Mouse (Mus musculus) heart, embryonic 13.5 days (tissue): ENCODE results near the gene Gm973. TPM values are rescaled to one million over a fixed set of nuclear protein-coding genes. Genes with fewer than 3 reads are reported as not detected.

ENCODE experiments used
- ATAC-seq: fragments of 200-750 bp; cut with Nextera tagmentation; 2 replicates; pipeline ENCODE4 v1.8.0; 2017; ENCODE audit warnings: moderate TSS enrichment; ENCODE audit not compliant: insufficient number of reproducible peaks, low FRiP score, low TSS enrichment; ENCODE audit errors: extremely low read depth
- H3K27ac ChIP-seq: fragments of 300-500 bp; sonication (generic); replicated peaks from 2 replicates; pipeline ENCODE4 v1.5.1; 2015; ENCODE audit warnings: moderate library complexity, mild to moderate bottlenecking, inconsistent platforms
- H3K27me3 ChIP-seq: fragments of 300-500 bp; sonication (generic); replicated peaks from 2 replicates; pipeline ENCODE4 v1.6.1; 2015; ENCODE audit warnings: mild to moderate bottlenecking, inconsistent platforms
- H3K36me3 ChIP-seq: fragments of 300-500 bp; sonication (generic); 2 replicates; pipeline ENCODE4 v1.6.1; 2015; ENCODE audit warnings: mild to moderate bottlenecking, inconsistent platforms
- H3K4me1 ChIP-seq: fragments of 300-500 bp; sonication (generic); 2 replicates; pipeline ENCODE4 v1.6.1; 2015; ENCODE audit warnings: inconsistent platforms
- H3K4me2 ChIP-seq: fragments of 300-500 bp; sonication (generic); 2 replicates; pipeline ENCODE4 v1.6.1; 2015; ENCODE audit warnings: inconsistent platforms, mild to moderate bottlenecking, moderate library complexity
- H3K4me3 ChIP-seq: fragments of 300-500 bp; sonication (generic); 2 replicates; pipeline ENCODE4 v1.5.1; 2015; ENCODE audit warnings: moderate library complexity, mild to moderate bottlenecking, inconsistent platforms
- H3K9ac ChIP-seq: fragments of 300-500 bp; sonication (generic); 2 replicates; pipeline ENCODE4 v1.6.1; 2015; ENCODE audit warnings: inconsistent platforms, mild to moderate bottlenecking, moderate library complexity
- H3K9me3 ChIP-seq: fragments of 300-500 bp; sonication (generic); 2 replicates; pipeline ENCODE4 v1.6.1; 2016; ENCODE audit warnings: inconsistent platforms
- WGBS: fragments of 180-500 bp; shearing (Covaris S2); methylation state at CpG from one replicate; pipeline ENCODE4 v1.1.7; 2015; ENCODE audit warnings: mixed read lengths; 5-methylcytosine and 5-hydroxymethylcytosine counted together
- polyA plus RNA-seq: library from polyadenylated mRNA; unstranded; fragments of >200 nt; fragmentation: Nextera tagmentation; extraction: Ambion mirVana; gene quantifications from 2 replicates; pipeline ENCODE4 v1.2.1, GENCODE M21; 2015

Gene Gm973
- polyA plus RNA-seq, 1 experiment from 2014 or later: 0.48 TPM

DNA sequence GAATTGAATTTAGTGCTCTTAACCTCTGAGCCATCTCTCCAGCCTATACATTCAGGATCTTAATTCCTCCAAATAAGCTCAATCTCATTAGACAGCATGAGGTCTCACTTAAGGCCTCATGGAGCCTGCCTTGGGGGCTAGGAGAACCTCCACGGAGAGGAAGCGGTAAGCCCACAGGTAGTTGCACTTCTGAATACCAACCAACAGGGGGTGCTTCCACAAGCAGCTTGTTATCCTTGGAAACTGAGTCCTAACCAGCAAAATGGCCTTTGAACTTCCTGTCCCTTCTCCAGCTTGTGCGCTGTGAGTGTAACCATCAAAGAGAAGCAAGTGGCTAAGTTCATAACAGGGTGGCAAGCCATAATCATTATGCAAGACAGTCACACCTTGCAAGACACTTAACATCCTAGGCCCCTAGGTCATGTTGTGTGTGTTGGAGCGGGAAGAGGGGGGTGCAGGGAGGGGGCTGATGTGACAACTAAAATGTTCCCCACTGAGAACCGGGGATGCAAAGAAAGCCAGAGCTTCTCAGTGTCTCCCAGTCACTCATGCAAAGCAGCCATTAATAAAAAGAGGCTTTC is 7.4 kb downstream of the Gm973 start:
- 71% methylated on average over 5 of the region's 5 CpGs for WGBS
- Histone ChIP-seq H3K27ac (no peak overlapping the region), H3K4me3 (no peak overlapping the region), H3K9ac (no peak overlapping the region), H3K36me3 (no peaks in the 10 kb centered on the region), H3K4me2 (no peak overlapping the region), H3K9me3 (no peaks in the 10 kb centered on the region), H3K4me1 (peaks cover 11% of the 10 kb centered on the region), H3K27me3 (no peaks in the 10 kb centered on the region)
- no peak for ATAC-seq

DNA sequence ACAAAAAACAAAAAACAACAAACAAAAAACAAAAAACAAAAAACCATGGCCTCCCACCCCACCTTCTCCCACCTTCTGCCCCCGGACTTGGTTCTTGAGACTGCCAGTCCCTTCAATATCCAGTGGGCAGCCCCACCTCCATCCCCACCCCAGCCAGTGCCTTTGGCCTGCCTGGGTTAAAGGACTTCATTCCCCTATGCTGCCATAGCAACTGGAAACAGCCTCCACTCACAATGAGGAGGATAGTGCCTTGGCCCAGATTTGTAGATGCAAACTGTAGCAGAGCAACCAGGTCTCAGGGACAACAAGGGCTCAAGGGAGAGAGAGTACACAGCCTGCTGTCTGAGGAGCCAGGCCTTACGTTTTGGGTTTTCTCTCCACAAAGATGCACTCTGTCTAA is 8.0 kb downstream of the Gm973 start:
- Histone ChIP-seq H3K27me3 (no peaks in the 10 kb centered on the region), H3K9me3 (no peaks in the 10 kb centered on the region), H3K4me2 (no peak overlapping the region), H3K27ac (no peak overlapping the region), H3K4me1 (peaks cover 11% of the 10 kb centered on the region), H3K9ac (no peak overlapping the region), H3K4me3 (no peak overlapping the region), H3K36me3 (no peaks in the 10 kb centered on the region)
- ATAC-seq: no peak
- 65% methylated on average over 2 of the region's 2 CpGs for WGBS

DNA sequence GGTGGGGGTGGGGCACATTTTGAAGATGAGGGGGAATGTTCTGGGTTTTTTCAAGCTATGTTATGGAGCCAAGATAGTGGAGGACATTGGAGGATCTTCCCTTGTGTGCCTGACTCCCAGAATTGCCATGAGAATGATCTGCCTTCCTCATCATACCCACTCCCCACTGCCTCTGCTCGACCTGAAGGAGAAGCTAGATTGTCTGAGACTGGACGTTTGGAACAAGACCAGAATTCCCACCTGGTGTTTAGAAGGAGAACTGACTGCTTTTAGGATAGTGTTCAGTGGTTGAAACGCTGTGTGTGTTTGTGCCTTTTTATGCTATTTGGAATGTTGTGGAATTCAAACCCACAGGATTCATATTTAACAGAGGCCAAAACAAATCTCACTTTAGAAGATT is 8.7 kb downstream of the Gm973 start:
- no peak for ATAC-seq
- Histone ChIP-seq H3K4me3 (no peak overlapping the region), H3K36me3 (no peaks in the 10 kb centered on the region), H3K4me2 (no peak overlapping the region), H3K4me1 (peaks cover 11% of the 10 kb centered on the region), H3K27me3 (no peaks in the 10 kb centered on the region), H3K9me3 (no peaks in the 10 kb centered on the region), H3K9ac (no peak overlapping the region), H3K27ac (no peak overlapping the region)
- 62% methylated on average over 3 of the region's 3 CpGs for WGBS

DNA sequence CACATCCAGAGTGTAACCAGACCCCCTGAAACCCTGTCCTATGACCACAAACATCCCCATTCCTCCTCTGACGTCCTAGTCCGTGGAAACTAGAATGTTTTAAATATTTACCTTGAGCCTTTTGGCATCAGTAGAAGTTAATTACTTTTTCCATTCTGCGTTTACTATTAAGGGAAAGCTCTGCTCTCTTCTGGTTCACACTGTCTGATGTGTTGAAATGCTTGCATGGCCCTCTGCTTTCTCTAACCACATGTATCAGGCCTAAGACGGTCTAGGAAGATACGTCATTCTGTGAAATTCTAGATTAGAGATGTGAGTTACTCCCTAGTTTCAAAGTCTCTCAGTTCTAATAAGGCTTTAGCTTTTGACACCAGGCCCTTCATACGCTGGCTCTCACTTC is 11.2 kb downstream of the Gm973 start:
- Histone ChIP-seq H3K4me2 (no peak overlapping the region), H3K27ac (no peak overlapping the region), H3K9me3 (no peaks in the 10 kb centered on the region), H3K36me3 (no peaks in the 10 kb centered on the region), H3K4me1 (no peaks in the 10 kb centered on the region), H3K9ac (no peak overlapping the region), H3K27me3 (no peaks in the 10 kb centered on the region), H3K4me3 (no peak overlapping the region)
- ATAC-seq: no peak
- 64% methylated on average over 6 of the region's 6 CpGs for WGBS

DNA sequence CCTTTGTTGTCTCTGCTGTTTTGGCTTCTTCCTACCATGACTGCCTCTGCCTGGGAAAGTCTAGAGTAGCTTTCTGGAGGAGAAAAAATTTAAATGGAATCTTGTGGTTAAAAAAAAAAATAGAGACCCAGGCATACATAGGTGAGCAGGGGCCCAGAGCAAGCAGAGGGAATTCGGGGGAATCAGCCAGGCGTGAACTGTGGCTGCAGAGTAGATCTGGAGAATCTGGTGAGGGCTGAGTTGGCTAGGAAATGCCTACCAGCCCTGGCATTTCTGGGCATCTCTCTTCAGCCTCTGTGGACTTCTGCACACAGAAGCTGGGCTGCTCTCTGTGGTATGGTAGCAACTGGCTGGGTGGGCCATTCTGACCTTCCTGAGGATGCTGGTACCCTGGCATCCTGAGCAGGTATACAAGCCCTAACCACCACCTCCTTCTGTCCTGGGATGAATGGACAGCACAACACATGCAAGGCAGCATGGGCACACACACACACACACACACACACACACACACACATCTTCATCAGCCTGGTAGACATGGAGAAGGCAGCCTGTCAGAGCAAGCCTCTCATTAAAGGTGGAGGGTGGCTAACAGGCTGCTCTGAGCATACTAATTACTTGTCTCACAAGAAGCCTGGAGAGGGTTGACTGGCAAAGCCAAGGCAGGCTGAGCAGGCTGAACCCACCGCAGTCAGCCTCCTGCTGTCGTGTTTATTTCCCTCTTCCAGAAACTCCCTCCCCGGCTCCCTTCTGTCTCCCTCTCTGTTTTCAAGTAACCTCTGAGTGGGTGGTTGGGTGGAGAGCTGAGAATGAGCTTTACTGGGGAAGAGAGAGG is 19.1 kb downstream of the Gm973 start:
- H3K27ac ChIP-seq: no peak overlapping the region
- no peak overlapping the region for H3K4me2 ChIP-seq
- no peak overlapping the region for H3K9ac ChIP-seq
- H3K4me3 ChIP-seq: no peak overlapping the region
- no peaks in the 10 kb centered on the region for H3K4me1 ChIP-seq
- H3K27me3 ChIP-seq: no peaks in the 10 kb centered on the region
- 30% methylated on average over 5 of the region's 5 CpGs for WGBS
- no peaks in the 10 kb centered on the region for H3K36me3 ChIP-seq
- ATAC-seq: no peak
- no peaks in the 10 kb centered on the region for H3K9me3 ChIP-seq

DNA sequence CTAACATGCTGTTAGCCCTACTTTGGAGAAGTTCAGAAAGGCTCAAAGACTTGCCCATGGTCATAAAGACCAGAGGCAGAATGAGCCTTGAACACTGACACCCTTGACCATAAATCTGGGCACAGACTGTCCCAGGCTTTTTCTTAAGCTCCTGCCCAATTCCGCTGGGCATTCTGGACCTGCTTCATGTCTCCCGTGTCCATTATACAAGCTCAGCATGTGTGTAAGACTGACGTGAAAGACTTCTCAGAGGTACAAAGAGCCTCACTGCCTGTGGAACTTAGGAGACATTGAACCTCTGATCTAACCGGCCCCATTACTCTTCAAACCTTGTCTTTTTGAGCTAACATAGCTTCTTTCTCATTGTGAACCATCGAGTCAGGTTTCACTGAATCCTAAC is 22.3 kb downstream of the Gm973 start:
- Histone ChIP-seq H3K9me3 (no peaks in the 10 kb centered on the region), H3K27ac (no peak overlapping the region), H3K4me3 (no peak overlapping the region), H3K4me1 (no peaks in the 10 kb centered on the region), H3K4me2 (no peak overlapping the region), H3K36me3 (no peaks in the 10 kb centered on the region), H3K9ac (no peak overlapping the region), H3K27me3 (no peaks in the 10 kb centered on the region)
- no peak for ATAC-seq
- WGBS: 79% methylated on average over 5 of the region's 5 CpGs

DNA sequence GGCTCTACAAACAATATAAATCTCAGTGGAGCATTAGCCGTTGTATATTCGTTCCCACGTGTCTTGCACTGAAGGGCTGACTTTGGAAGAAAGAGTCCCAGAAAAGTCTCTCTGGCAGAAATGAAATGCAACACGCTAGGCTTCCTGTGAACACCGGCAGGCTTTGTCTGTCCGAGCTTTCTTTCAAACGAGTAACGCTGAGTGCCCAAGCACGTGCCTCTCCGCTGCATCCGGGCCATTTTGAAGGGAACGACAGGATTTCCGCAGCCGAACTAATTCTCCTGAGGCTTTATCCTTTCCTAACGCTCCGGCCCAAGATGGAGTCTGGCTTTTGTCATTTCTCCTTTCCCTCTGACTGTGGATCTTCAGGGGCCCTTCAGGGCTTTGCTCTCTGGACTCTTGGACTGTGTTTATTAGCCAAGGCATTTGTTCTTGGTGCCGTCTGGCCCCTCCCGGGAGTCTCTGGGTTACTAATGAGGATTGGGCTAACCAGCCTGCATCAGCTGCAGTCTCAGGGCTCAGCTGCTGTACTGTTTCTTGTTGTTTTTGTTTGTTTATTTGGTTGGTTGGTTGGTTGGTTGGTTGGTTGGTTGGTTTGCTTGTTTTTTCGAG is 24.6 kb downstream of the Gm973 start:
- no peak overlapping the region for H3K27ac ChIP-seq
- ATAC-seq: no peak
- no peaks in the 10 kb centered on the region for H3K4me1 ChIP-seq
- no peaks in the 10 kb centered on the region for H3K9me3 ChIP-seq
- peaks cover under 1% of the 10 kb centered on the region; the same call in 1 of the 2 replicates for H3K27me3 ChIP-seq
- H3K4me2 ChIP-seq: no peak overlapping the region
- no peaks in the 10 kb centered on the region for H3K36me3 ChIP-seq
- no peak overlapping the region for H3K9ac ChIP-seq
- WGBS: 79% methylated on average over 19 of the region's 19 CpGs
- H3K4me3 ChIP-seq: no peak overlapping the region

DNA sequence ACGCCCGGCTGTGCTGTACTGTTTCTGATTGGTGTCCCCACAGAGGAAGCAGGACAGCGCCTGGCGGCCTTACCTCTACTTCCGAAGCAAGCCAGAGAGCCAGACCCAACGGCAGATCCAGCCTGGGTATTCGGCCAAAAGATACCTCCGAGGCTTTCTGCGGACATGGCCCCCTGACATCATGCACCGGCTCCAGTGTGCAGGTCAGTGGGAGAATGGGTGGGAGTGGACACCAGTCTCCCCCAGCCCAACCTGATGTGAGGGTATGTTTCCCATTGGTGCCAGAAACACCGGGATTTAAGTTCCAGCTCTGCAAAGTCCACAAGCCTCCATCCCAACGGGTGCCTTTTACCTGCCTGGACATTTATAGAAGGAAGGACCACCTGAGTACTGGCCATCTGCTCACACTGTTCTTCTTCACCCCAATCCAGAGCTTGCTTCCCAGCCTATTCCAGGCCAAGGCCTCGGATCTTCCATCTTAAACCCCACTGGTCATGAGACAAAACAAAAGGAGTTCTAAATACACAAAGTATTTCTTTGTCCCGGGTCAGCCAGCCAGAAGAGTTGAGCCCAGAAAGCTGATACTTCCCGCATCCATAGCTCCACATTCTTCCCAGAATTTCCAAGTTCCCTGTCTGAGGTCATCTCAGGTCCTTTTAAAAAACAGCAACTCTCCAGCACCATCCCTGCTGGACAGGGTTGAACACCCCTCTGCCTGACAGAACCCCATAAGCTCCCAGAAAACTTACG is 25.4 kb downstream of the Gm973 start:
- H3K4me2 ChIP-seq: no peak overlapping the region
- no peak overlapping the region for H3K27ac ChIP-seq
- 84% methylated on average over 16 of the region's 16 CpGs for WGBS
- H3K27me3 ChIP-seq: peaks cover 9% of the 10 kb centered on the region; the same call in 1 of the 2 replicates
- no peak overlapping the region for H3K4me3 ChIP-seq
- H3K4me1 ChIP-seq: no peaks in the 10 kb centered on the region
- no peaks in the 10 kb centered on the region for H3K9me3 ChIP-seq
- no peak overlapping the region for H3K9ac ChIP-seq
- ATAC-seq: no peak
- H3K36me3 ChIP-seq: no peaks in the 10 kb centered on the region

DNA sequence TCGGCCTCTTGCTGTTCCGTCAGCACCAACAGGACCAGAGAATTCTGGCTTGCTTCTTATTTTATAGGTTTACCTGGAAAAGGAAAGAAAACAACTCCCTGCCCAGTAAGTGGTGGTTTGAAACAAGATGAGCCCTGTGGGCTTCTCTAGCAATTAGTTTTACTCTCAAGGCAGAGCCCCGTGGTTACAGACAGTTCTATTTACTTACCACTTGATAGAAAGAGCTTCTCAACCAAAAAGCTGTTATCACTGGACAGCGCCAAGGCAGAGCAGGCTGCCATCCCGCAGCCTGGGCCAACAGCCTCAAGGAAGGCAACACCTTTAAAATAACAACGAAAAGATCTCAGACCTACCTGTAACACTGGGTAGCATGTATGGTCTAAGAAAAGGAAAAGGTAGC is 26.2 kb downstream of the Gm973 start:
- WGBS: 41% methylated on average over 6 of the region's 6 CpGs
- H3K4me1 ChIP-seq: no peaks in the 10 kb centered on the region
- H3K9ac ChIP-seq: no peak overlapping the region
- no peaks in the 10 kb centered on the region for H3K36me3 ChIP-seq
- H3K27ac ChIP-seq: no peak overlapping the region
- no peak overlapping the region for H3K4me3 ChIP-seq
- H3K27me3 ChIP-seq: peaks cover 10% of the 10 kb centered on the region; the same call in 1 of the 2 replicates
- no peak for ATAC-seq
- no peak overlapping the region for H3K4me2 ChIP-seq
- no peaks in the 10 kb centered on the region for H3K9me3 ChIP-seq

DNA sequence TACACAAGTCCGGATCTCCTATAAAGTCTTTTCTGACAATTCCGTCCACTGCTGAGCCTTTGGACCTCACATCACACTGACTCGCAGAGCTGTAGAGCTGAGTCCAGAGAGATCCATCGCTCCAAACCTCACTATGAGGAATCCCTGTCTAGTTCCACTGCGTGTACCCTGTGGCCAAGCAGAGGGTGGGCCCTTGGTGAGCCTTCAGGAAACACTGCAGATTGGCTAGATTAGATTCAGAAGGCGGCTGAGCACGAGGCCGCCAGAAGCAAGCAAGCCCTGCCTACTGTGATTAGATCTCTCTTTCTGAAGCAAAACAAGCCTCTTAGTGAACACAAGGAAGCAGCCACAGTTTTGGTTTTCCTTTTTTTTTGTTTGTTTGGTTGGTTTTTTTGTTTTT is 27.8 kb downstream of the Gm973 start:
- 0 out of 2 replicates have a peak, but pooled peaks cover under 1% of the 10 kb centered on the region for H3K4me1 ChIP-seq
- H3K27ac ChIP-seq: no peak overlapping the region
- no peak overlapping the region for H3K9ac ChIP-seq
- H3K27me3 ChIP-seq: peaks cover 10% of the 10 kb centered on the region; the same call in 1 of the 2 replicates
- 55% methylated on average over 8 of the region's 8 CpGs for WGBS
- H3K36me3 ChIP-seq: no peaks in the 10 kb centered on the region
- ATAC-seq: no peak
- no peaks in the 10 kb centered on the region for H3K9me3 ChIP-seq
- no peak overlapping the region for H3K4me3 ChIP-seq
- no peak overlapping the region for H3K4me2 ChIP-seq

DNA sequence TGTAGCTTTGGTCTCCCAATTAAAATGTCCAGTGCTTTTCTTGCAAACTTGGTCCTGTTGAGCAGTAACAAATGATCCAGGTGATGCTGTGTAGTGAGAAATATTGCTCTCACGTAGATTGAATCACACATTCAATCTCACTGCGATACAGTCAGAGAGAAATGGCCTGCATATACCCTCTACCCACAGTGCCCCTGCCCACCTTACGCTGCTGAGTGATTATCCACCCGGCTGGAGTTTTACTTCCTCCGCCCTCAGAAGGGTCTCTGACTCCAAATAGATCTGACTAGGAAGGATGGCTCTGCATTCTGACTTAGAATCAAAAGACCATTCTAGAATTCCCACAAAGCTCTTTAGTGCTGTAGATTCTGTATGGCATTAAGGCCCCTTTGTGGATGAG is 32.4 kb downstream of the Gm973 start:
- WGBS: 80% methylated on average over 5 of the region's 5 CpGs
- no peak for ATAC-seq
- peaks cover 16% of the 10 kb centered on the region for H3K27me3 ChIP-seq

More for the DNA sequence above, 32.4 kb downstream of the Gm973 start:
- Histone ChIP-seq H3K4me1 (peaks cover 4% of the 10 kb centered on the region; the same call in 1 of the 2 replicates), H3K9ac (no peak overlapping the region), H3K4me3 (no peak overlapping the region), H3K4me2 (no peak overlapping the region), H3K9me3 (no peaks in the 10 kb centered on the region; the same call in 1 of the 2 replicates), H3K27ac (no peak overlapping the region), H3K36me3 (no peaks in the 10 kb centered on the region)
